Mouse (Mus musculus): ENCODE data around the gene Dock2. TPM values are rescaled to one million over a fixed set of nuclear protein-coding genes. Genes with fewer than 3 reads are reported as not detected.
A peak's percentile ranks its signal among the peaks of the same experiment; 100 is the strongest.

Gene Dock2
- polyA plus RNA-seq, 1 experiment, result 3.4 TPM

- no peak for DNase-seq (ENCODE audit: low read depth)
Measured at GRCm38 (mm10) chr11:34194158-34194941, 589.3 kb downstream of the Dock2 start.

DNA sequence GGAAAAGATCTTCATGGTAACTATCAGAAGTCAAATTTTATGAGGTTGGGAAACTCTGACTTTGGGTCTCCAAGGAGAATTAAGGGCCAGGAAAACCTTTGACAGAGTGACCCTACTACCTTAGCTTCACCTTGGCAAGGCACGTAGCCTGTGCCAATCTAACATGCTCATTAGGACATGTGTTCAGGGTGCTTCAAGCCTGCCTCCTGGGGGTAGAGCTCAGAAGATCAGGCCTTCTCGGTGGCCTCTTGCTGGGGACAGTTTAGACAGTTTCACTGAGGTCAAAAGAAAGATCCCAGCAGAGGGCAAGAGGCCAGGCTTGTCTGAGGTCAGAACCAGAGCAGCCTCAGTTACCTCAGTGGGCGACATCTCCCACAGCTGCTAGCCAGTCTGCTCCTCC, 590.0 kb downstream of the Dock2 start:
- no peak for DNase-seq (ENCODE audit: low read depth)

- DNase-seq (ENCODE audit: low read depth), result peak; percentile 64
Measured at GRCm38 (mm10) chr11:34184266-34184665, 599.4 kb downstream of the Dock2 start.

DNA sequence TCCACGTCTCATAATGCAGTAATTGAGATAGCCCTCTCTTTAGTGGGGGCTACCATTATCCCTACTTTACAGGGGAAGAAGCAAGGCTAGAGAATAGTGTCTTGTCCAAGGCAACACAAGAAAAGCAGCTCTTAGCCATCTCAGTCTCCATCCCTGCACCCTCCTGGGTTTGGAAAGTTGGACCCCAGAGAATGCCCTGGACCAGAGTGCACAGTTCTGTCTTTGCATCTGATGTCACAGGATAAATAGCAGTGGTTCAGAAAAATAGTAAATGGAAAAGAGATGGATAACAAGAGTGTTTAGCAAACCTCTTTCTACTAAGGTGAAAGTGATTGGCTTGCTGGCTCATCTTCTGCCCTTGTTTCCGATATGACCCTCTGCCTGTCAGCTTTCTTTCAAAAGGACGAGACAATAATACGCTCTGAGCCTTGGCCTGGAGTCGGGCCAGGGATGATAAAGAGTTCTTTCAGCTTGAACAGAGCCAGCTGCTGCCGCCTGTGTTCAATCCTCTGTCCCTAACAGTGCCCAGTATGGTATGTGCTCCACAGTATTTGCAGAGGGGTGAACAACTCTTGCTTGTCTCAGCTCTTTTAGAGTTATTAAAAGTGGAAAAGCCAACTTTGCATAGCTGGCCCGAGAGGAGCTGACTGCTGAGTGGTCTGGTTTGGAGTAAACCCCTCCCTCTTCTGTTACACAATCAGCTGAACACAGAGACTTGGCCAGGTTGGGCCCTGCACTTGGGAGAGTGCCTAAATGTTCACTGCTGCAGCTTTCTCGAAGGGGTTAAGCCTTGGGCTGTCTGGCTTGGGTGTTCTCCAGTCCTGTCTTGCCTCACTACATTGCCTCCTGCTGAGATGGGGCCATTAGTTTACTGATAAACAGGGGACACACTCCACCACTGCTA, 602.2 kb downstream of the Dock2 start:
- peak; percentile 57 for DNase-seq (ENCODE audit: low read depth)

GRCm38 (mm10) chr11:34178752-34179151, 604.9 kb downstream of the Dock2 start:
- DNase-seq (ENCODE audit: low read depth), result peak; percentile 60

Other genes with a start within 250 kb of the Dock2 start
- 0.47 and 0.58 TPM in 2 replicates for gene Spdl1, start 49.7 kb upstream of the Dock2 start, polyA plus RNA-seq (2012; rRNA removed)